Mouse (Mus musculus): Measurements from ENCODE around the gene 1700056E22Rik. TPM values are rescaled to one million over a fixed set of nuclear protein-coding genes. Genes with fewer than 3 reads are reported as not detected.
A peak's percentile ranks its signal among the peaks of the same experiment; 100 is the strongest.

1700056E22Rik gene
- total RNA-seq, 1 experiment = 1.1 TPM

DNA sequence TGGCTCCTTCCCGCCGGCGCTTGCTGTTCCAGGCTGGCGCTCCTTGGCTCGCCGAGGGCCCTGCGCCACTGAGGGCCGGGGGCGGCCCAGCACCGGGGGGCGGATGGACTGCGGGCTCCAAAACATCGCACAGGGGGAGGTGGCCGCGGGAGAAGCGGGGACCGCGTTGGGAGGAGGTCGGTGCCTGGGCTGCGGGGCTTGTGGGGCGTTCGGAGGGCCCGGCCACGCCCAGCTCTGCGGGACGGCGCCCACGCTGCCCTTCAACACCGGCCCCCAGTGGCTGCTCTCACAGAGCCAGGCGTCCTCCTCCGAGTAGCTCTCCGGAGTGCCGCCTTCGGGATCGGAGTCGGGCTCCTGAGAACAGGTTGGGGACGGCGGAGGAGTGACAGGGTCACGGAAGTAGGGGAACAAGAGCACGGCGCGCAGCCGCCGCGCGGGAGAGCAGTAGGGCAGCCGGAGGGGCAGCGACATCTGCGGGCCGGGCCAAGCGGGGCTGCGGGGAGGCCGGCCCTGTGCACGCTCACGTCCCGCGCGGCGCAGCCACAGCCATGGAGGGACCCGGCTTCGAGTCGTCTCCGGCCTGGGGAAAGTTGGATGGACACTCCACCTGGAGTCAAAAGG, 601 bp downstream of the 1700056E22Rik start:
- TF ChIP-seq CHD2 (IDR thresholded peaks at IDR 0.05; ENCODE audit: low read depth, low read length) (no peak), MAFK (IDR thresholded peaks at IDR 0.05; ENCODE audit: insufficient read depth, low read depth, low read length) (no peak), ZC3H11A (IDR thresholded peaks at IDR 0.05; ENCODE audit: borderline replicate concordance, low read depth, low read length) (no peak), HCFC1 (IDR thresholded peaks at IDR 0.05; ENCODE audit: borderline replicate concordance, insufficient read depth, low read length) (no peak; the same call in 1 of the 2 replicates), ZNF384 (IDR thresholded peaks at IDR 0.05; ENCODE audit: low read depth, low read length) (no peak)
- H3K4me1 ChIP-seq (ENCODE audit: control insufficient read depth in 2 of 2, insufficient read depth in 2 of 2, low read length in 2 of 2, poor library complexity in 1 of 2) = peaks cover 0 to 3% of the 10 kb centered on the region in 2 experiments; a peak in 1 of 4 replicates
- no peak for DNase-seq (ENCODE audit: low read depth, low spot score)
- H3K9ac ChIP-seq (ENCODE audit: insufficient read depth, low read depth, low read length, poor library complexity, severe bottlenecking) = peak overlapping the region; percentile 83
- in situ Hi-C loops (cut with MboI; ENCODE audit: low sequenced_read_pairs in 2 of 2, unreplicated experiment in 2 of 2) = no loop called here
- peak overlapping the region; percentile 30; the same call in 1 of the 2 replicates for H3K27ac ChIP-seq (ENCODE audit: insufficient read depth, low read depth, low read length, poor library complexity, severe bottlenecking)
- H3K4me3 ChIP-seq (ENCODE audit: insufficient read depth in 1 of 2, low read depth in 1 of 2, low read length in 2 of 2, poor library complexity in 1 of 2, severe bottlenecking in 1 of 2) = peak overlapping the region; percentile 86 to 87
- H3K36me3 ChIP-seq (ENCODE audit: control insufficient read depth, insufficient read depth, low read length, poor library complexity, severe bottlenecking) = no peaks in the 10 kb centered on the region
- no peaks in the 10 kb centered on the region for H3K9me3 ChIP-seq (ENCODE audit: control insufficient read depth, insufficient read depth, low read depth, low read length)

DNA sequence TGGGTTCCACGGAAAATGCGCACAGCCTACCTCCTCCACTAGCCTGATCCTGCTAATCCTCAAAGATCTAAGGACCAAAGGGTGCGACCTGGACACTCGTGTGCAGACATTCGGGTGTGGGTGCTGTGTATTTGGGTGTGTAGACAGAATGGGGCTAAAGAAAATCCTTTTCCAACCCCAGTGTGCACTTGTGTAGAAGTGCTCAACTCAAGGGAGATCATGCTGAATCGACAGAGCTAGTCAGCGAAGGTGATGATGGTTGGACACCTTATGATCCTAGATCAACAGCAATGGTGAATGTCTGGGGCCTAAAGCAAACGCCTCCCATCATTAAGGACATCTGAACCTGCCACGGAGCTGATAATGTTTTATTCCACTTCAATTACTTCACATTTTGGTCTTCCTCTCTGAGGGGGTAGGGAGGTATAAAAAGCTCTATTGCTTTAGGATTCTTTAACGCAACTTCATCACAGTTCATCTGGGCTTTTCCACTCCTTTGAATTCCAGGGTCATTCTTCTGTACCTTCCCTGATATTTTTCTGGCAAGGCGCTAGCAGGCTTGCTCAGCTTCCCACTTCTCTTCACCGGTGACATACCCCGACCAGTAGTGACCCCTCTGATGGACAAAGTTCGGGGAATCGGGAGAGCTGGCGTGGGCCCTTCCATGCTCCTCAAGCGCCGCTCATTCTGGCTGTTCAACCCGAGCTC, 1.3 kb downstream of the 1700056E22Rik start:
- Histone ChIP-seq H3K9ac (ENCODE audit: insufficient read depth, low read depth, low read length, poor library complexity, severe bottlenecking) (peak overlapping the region; percentile 83), H3K4me3 (ENCODE audit: insufficient read depth in 1 of 2, low read depth in 1 of 2, low read length in 2 of 2, poor library complexity in 1 of 2, severe bottlenecking in 1 of 2) (peak overlapping the region; percentile 86 to 87), H3K9me3 (ENCODE audit: control insufficient read depth, insufficient read depth, low read depth, low read length) (no peaks in the 10 kb centered on the region), H3K36me3 (ENCODE audit: control insufficient read depth, insufficient read depth, low read length, poor library complexity, severe bottlenecking) (no peaks in the 10 kb centered on the region), H3K27ac (ENCODE audit: insufficient read depth, low read depth, low read length, poor library complexity, severe bottlenecking) (no peak overlapping the region), H3K4me1 (ENCODE audit: control insufficient read depth in 2 of 2, insufficient read depth in 2 of 2, low read length in 2 of 2, poor library complexity in 1 of 2) (peaks cover 0 to 3% of the 10 kb centered on the region in 2 experiments; a peak in 1 of 4 replicates)
- DNase-seq (ENCODE audit: low read depth, low spot score) = no peak
- no peak for TF ChIP-seq HCFC1 (IDR thresholded peaks at IDR 0.05; ENCODE audit: borderline replicate concordance, insufficient read depth, low read length)
- TF ChIP-seq ZC3H11A (IDR thresholded peaks at IDR 0.05; ENCODE audit: borderline replicate concordance, low read depth, low read length) = no peak
- TF ChIP-seq ZNF384 (IDR thresholded peaks at IDR 0.05; ENCODE audit: low read depth, low read length) = no peak
- no peak for TF ChIP-seq MAFK (IDR thresholded peaks at IDR 0.05; ENCODE audit: insufficient read depth, low read depth, low read length)
- TF ChIP-seq CHD2 (IDR thresholded peaks at IDR 0.05; ENCODE audit: low read depth, low read length) = no peak
- in situ Hi-C loops (cut with MboI; ENCODE audit: low sequenced_read_pairs in 2 of 2, unreplicated experiment in 2 of 2) = no loop called here

DNA sequence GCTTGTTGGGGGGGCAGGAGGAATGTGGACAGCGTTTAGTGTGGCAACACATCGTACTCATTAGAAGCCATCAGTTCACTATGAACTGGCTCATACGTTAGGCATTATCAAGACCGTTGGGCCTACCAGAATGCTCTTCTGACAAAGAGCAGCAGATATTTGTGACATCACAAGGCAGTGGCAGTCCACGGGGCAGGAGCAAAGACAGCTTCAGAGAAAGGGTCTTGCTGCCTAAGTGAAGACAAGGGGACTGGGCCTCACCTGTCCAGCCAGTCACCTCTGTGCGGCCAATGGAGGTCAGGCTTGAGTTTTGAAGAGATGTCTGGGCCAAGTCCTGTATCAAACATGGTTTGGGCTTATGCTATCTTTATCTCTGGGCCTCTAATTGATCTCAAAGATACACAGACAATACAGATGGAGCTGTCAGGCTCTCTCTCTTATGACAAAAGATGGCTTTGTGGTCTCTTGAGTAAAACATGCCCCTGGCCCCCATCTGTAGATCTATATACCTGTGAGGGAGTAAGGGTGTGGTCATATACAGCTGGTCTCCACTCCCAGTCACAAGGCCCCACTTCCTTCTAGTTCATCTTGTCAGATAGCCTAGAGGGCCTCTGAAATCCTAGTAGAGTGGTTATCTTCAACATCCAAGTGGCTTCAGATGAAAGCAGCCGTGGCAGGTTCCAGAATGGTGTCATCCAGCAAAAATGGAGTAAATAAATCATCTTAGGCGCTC, 3.9 kb downstream of the 1700056E22Rik start:
- H3K36me3 ChIP-seq (ENCODE audit: control insufficient read depth, insufficient read depth, low read length, poor library complexity, severe bottlenecking) = no peaks in the 10 kb centered on the region
- no peak overlapping the region for H3K4me3 ChIP-seq (ENCODE audit: insufficient read depth in 1 of 2, low read depth in 1 of 2, low read length in 2 of 2, poor library complexity in 1 of 2, severe bottlenecking in 1 of 2)
- H3K9me3 ChIP-seq (ENCODE audit: control insufficient read depth, insufficient read depth, low read depth, low read length) = no peaks in the 10 kb centered on the region
- DNase-seq (ENCODE audit: low read depth, low spot score) = no peak
- TF ChIP-seq HCFC1 (IDR thresholded peaks at IDR 0.05; ENCODE audit: borderline replicate concordance, insufficient read depth, low read length) (no peak), CHD2 (IDR thresholded peaks at IDR 0.05; ENCODE audit: low read depth, low read length) (no peak), MAFK (IDR thresholded peaks at IDR 0.05; ENCODE audit: insufficient read depth, low read depth, low read length) (no peak), ZNF384 (IDR thresholded peaks at IDR 0.05; ENCODE audit: low read depth, low read length) (no peak), ZC3H11A (IDR thresholded peaks at IDR 0.05; ENCODE audit: borderline replicate concordance, low read depth, low read length) (no peak)
- peaks cover 0 to 6% of the 10 kb centered on the region in 2 experiments; a peak in 1 of 4 replicates for H3K4me1 ChIP-seq (ENCODE audit: control insufficient read depth in 2 of 2, insufficient read depth in 2 of 2, low read length in 2 of 2, poor library complexity in 1 of 2)
- no peak overlapping the region for H3K27ac ChIP-seq (ENCODE audit: insufficient read depth, low read depth, low read length, poor library complexity, severe bottlenecking)
- in situ Hi-C loops (cut with MboI; ENCODE audit: low sequenced_read_pairs in 2 of 2, unreplicated experiment in 2 of 2) = no loop called here
- H3K9ac ChIP-seq (ENCODE audit: insufficient read depth, low read depth, low read length, poor library complexity, severe bottlenecking) = no peak overlapping the region

DNA sequence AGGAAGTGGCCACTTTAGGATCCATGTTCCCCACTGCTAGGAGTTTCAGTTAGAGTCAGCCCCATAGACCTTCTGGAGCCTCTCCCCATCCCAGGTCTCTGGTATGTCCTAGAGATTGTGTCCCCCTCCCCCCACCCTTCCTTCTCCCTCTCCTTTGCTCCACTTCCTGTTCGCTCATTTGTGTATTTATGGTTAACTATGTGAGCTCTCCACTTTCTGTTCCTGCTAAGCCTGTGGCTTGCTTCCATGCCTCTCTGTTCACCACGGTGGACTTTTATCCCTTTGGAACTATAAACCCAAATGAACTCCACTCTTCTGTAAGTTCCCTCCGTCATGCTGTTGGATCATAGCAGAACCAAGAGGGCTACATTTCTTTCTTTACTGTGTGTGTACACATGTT, 7.1 kb downstream of the 1700056E22Rik start:
- H3K9ac ChIP-seq (ENCODE audit: insufficient read depth, low read depth, low read length, poor library complexity, severe bottlenecking) = no peak overlapping the region
- DNase-seq (ENCODE audit: low read depth, low spot score) = no peak
- TF ChIP-seq CHD2 (IDR thresholded peaks at IDR 0.05; ENCODE audit: low read depth, low read length) (no peak), HCFC1 (IDR thresholded peaks at IDR 0.05; ENCODE audit: borderline replicate concordance, insufficient read depth, low read length) (no peak), ZNF384 (IDR thresholded peaks at IDR 0.05; ENCODE audit: low read depth, low read length) (no peak), MAFK (IDR thresholded peaks at IDR 0.05; ENCODE audit: insufficient read depth, low read depth, low read length) (no peak), ZC3H11A (IDR thresholded peaks at IDR 0.05; ENCODE audit: borderline replicate concordance, low read depth, low read length) (no peak)
- peaks cover 2 to 3% of the 10 kb centered on the region in 2 experiments; a peak in 2 of 4 replicates for H3K4me1 ChIP-seq (ENCODE audit: control insufficient read depth in 2 of 2, insufficient read depth in 2 of 2, low read length in 2 of 2, poor library complexity in 1 of 2)
- H3K36me3 ChIP-seq (ENCODE audit: control insufficient read depth, insufficient read depth, low read length, poor library complexity, severe bottlenecking) = no peaks in the 10 kb centered on the region
- no peaks in the 10 kb centered on the region for H3K9me3 ChIP-seq (ENCODE audit: control insufficient read depth, insufficient read depth, low read depth, low read length)
- no peak overlapping the region for H3K4me3 ChIP-seq (ENCODE audit: insufficient read depth in 1 of 2, low read depth in 1 of 2, low read length in 2 of 2, poor library complexity in 1 of 2, severe bottlenecking in 1 of 2)
- in situ Hi-C loops (cut with MboI; ENCODE audit: low sequenced_read_pairs in 2 of 2, unreplicated experiment in 2 of 2) = no loop called here
- no peak overlapping the region for H3K27ac ChIP-seq (ENCODE audit: insufficient read depth, low read depth, low read length, poor library complexity, severe bottlenecking)
